11 mouse cellular contexts compared by ENCODE assay signal in the genomic region with DNA sequence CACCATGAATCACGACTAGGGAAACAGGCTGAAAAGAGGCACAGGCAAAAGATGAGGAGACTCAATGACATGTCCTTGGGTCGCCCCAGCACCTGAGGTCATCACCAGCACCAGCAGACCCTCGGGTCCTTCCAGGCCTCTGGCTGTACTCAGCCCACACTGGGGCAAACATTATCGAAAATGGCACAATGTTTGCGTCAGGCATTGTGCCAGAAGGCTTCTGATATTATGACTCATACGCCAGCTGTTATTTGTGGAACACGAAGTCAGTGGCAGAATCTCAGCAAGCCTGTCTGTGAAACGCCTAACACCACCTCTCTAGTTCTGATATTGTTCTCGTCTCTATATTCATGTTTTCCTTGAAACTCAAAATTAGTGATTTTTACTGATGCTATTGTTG.
DNase-seq lines count a peak whose midpoint lies in the region; ATAC-seq lines count a peak whose summit lies in the region.
"Had no signal": no experiment of that assay in that cellular context is flagged by ENCODE, and none has a peak within 500 bp of the region (broad histone marks: within the 10 kb centered on the region; RNA-seq: fewer than 3 reads in every experiment).

No protein-coding gene starts in this region.

- peak; percentile 7 to 84 for DNase-seq in adrenal gland, adult (ENCODE audit: inconsistent age in 2 of 2, low spot score in 1 of 2)
- DNase-seq in adrenal gland, postnatal 4 days (ENCODE audit: low spot score in 2 of 2) = no peak
- peak; percentile 8 for DNase-seq in retina, postnatal 1 day
- DNase-seq in retina, embryonic 14.5 days (ENCODE audit: low spot score) = no peak
- peak; percentile 33 to 45 for DNase-seq in layer of hippocampus, postnatal 25 days (ENCODE audit: extremely low spot score in 1 of 2, low spot score in 1 of 2)
- no peak for DNase-seq in hindbrain, embryonic 14.5 days (ENCODE audit: low spot score)
- no peak for DNase-seq in urinary bladder, postnatal 25 days (ENCODE audit: low spot score)
- no peak for DNase-seq in urinary bladder, postnatal 10 days (ENCODE audit: low spot score)

- H3K4me3 ChIP-seq in hindbrain, embryonic 14.5 days (replicated peaks; ENCODE audit: low read length) = no peak overlapping the region
- H3K4me3 ChIP-seq: embryonic facial prominence, embryonic 13.5 days; limb, embryonic 15.5 days had no signal

- H3K4me2 ChIP-seq in hindbrain, embryonic 14.5 days (replicated peaks) = no peak overlapping the region
- H3K4me2 ChIP-seq: embryonic facial prominence, embryonic 13.5 days; limb, embryonic 15.5 days had no signal

- H3K4me1 ChIP-seq in hindbrain, embryonic 14.5 days (replicated peaks; ENCODE audit: control insufficient read depth, insufficient read depth, low read length) = no peaks in the 10 kb centered on the region
- H3K4me1 ChIP-seq: embryonic facial prominence, embryonic 13.5 days; limb, embryonic 15.5 days had no signal

- H3K36me3 ChIP-seq in hindbrain, embryonic 14.5 days (replicated peaks; ENCODE audit: control insufficient read depth, insufficient read depth) = no peaks in the 10 kb centered on the region
- H3K36me3 ChIP-seq: embryonic facial prominence, embryonic 13.5 days; limb, embryonic 15.5 days had no signal

- H3K9ac ChIP-seq in hindbrain, embryonic 14.5 days = no peak overlapping the region
- H3K9ac ChIP-seq: embryonic facial prominence, embryonic 13.5 days; limb, embryonic 15.5 days had no signal

- no peak overlapping the region for H3K27ac ChIP-seq in hindbrain, embryonic 14.5 days
- H3K27ac ChIP-seq: embryonic facial prominence, embryonic 13.5 days; limb, embryonic 15.5 days; stomach, postnatal 0 days had no signal

- ATAC-seq in hindbrain, embryonic 14.5 days (ENCODE audit: low FRiP score) = no peak

- H3K27me3 ChIP-seq in hindbrain, embryonic 14.5 days (ENCODE audit: control insufficient read depth, insufficient read depth, low read length) = no peaks in the 10 kb centered on the region
- H3K27me3 ChIP-seq: embryonic facial prominence, embryonic 13.5 days; limb, embryonic 15.5 days had no signal

- H3K9me3 ChIP-seq in hindbrain, embryonic 14.5 days (ENCODE audit: control insufficient read depth, low read length) = no peaks in the 10 kb centered on the region
- H3K9me3 ChIP-seq: embryonic facial prominence, embryonic 13.5 days; limb, embryonic 15.5 days had no signal

- WGBS in hindbrain, embryonic 14.5 days = 78% methylated on average over 9 of the region's 9 CpGs

Comparison
In these comparisons a context has a peak if more than half of its experiments do, and no peak if none do; other contexts are left out.
1. DNase-seq: peak in adrenal gland, adult (2 of 2), retina, postnatal 1 day (single experiment) and layer of hippocampus, postnatal 25 days (2 of 2); none in adrenal gland, postnatal 4 days (0 of 2), retina, embryonic 14.5 days (single experiment), hindbrain, embryonic 14.5 days (single experiment), urinary bladder, postnatal 25 days (single experiment) and urinary bladder, postnatal 10 days (single experiment).